Mouse (Mus musculus): ENCODE measurements around the gene Sec1.

The Sec1 gene

GRCm38 (mm10) chr7:45717918-45718297, 23.7 kb upstream of the Sec1 start, which contains the start of gene Sphk2:
Gene Sphk2, minus strand, starts transcription at chr7:45718002.
- DNase-seq (ENCODE audit: inconsistent ontology term) = peak; percentile 98

- no peak for DNase-seq (ENCODE audit: inconsistent ontology term)
Measured at GRCm38 (mm10) chr7:45716952-45717917, 23.0 kb upstream of the Sec1 start.

- no peak for DNase-seq (ENCODE audit: inconsistent ontology term)
Measured at GRCm38 (mm10) chr7:45716460-45716857, 22.3 kb upstream of the Sec1 start.

- no peak for DNase-seq (ENCODE audit: inconsistent ontology term)
Measured at GRCm38 (mm10) chr7:45715741-45716459, 21.7 kb upstream of the Sec1 start.

GRCm38 (mm10) chr7:45715090-45715708, 21.0 kb upstream of the Sec1 start, which contains the start of gene Rpl18:
Gene Rpl18, plus strand, starts transcription at chr7:45715457.
- DNase-seq (ENCODE audit: inconsistent ontology term) = peak; percentile 98

GRCm38 (mm10) chr7:45714630-45715089, 20.5 kb upstream of the Sec1 start:
- DNase-seq (ENCODE audit: inconsistent ontology term) = no peak

- DNase-seq (ENCODE audit: inconsistent ontology term) = no peak
Measured at GRCm38 (mm10) chr7:45713881-45714520, 19.8 kb upstream of the Sec1 start.

- no peak for DNase-seq (ENCODE audit: inconsistent ontology term)
Measured at GRCm38 (mm10) chr7:45713396-45713795, 19.2 kb upstream of the Sec1 start.

GRCm38 (mm10) chr7:45712022-45712757, 18.0 kb upstream of the Sec1 start:
- DNase-seq (ENCODE audit: inconsistent ontology term) = peak; percentile 49

- no peak for DNase-seq (ENCODE audit: inconsistent ontology term)
Measured at GRCm38 (mm10) chr7:45711316-45712021, 17.3 kb upstream of the Sec1 start.

GRCm38 (mm10) chr7:45710477-45711191, 16.4 kb upstream of the Sec1 start:
- DNase-seq (ENCODE audit: inconsistent ontology term) = no peak

GRCm38 (mm10) chr7:45709677-45710355, 15.6 kb upstream of the Sec1 start:
- no peak for DNase-seq (ENCODE audit: inconsistent ontology term)

- no peak for DNase-seq (ENCODE audit: inconsistent ontology term)
Measured at GRCm38 (mm10) chr7:45709036-45709435, 14.8 kb upstream of the Sec1 start.

GRCm38 (mm10) chr7:45708221-45708761, 14.1 kb upstream of the Sec1 start:
- DNase-seq (ENCODE audit: inconsistent ontology term) = no peak

GRCm38 (mm10) chr7:45707375-45707967, 13.3 kb upstream of the Sec1 start:
- peak; percentile 97 for DNase-seq (ENCODE audit: inconsistent ontology term)

- DNase-seq (ENCODE audit: inconsistent ontology term) = peak; percentile 94
Measured at GRCm38 (mm10) chr7:45706721-45707241, 12.6 kb upstream of the Sec1 start.

- peak; percentile 95 for DNase-seq (ENCODE audit: inconsistent ontology term)
Measured at GRCm38 (mm10) chr7:45705873-45706281, 11.7 kb upstream of the Sec1 start.

GRCm38 (mm10) chr7:45705443-45705864, 11.3 kb upstream of the Sec1 start:
- DNase-seq (ENCODE audit: inconsistent ontology term) = no peak
